Mouse (Mus musculus) urinary bladder, postnatal 4 days (tissue): ENCODE measurements around the gene Pts.

Experiments used
- DNase-seq, 2 experiments: peaks; one replicate each; pipeline ENCODE4 v3.0.0; 2021 to 2022; ENCODE audit warnings: low spot score in 2 of 2

Gene Pts

GRCm38 (mm10) chr9:50530890-50531289 is 2.4 kb upstream of the Pts start:
- DNase-seq, result no peak

GRCm38 (mm10) chr9:50527860-50528259 is 664 bp downstream of the Pts start:
- no peak for DNase-seq

GRCm38 (mm10) chr9:50525585-50525984 is 2.9 kb downstream of the Pts start:
- DNase-seq, result no peak

- no peak for DNase-seq
Observed at GRCm38 (mm10) chr9:50524936-50525335, 3.6 kb downstream of the Pts start.

GRCm38 (mm10) chr9:50522574-50522973 is 6.0 kb downstream of the Pts start:
- DNase-seq, result no peak

- DNase-seq, result no peak
Observed at GRCm38 (mm10) chr9:50521562-50521961, 7.0 kb downstream of the Pts start.

- DNase-seq, result no peak
Observed at GRCm38 (mm10) chr9:50520748-50521147, 7.8 kb downstream of the Pts start.

- no peak for DNase-seq
Observed at GRCm38 (mm10) chr9:50518781-50519180, 9.7 kb downstream of the Pts start.

- no peak for DNase-seq
Observed at GRCm38 (mm10) chr9:50515462-50515861, 13.1 kb downstream of the Pts start.

- no peak for DNase-seq
Observed at GRCm38 (mm10) chr9:50507570-50507969, 21.0 kb downstream of the Pts start.

- no peak for DNase-seq
Observed at GRCm38 (mm10) chr9:50505405-50505804, 23.1 kb downstream of the Pts start.

- no peak for DNase-seq
Observed at GRCm38 (mm10) chr9:50502949-50503348, 25.6 kb downstream of the Pts start.

- DNase-seq, result no peak
Observed at GRCm38 (mm10) chr9:50500974-50501501, 27.5 kb downstream of the Pts start.

- no peak for DNase-seq
Observed at GRCm38 (mm10) chr9:50500467-50500973, 28.0 kb downstream of the Pts start.

- no peak for DNase-seq
Observed at GRCm38 (mm10) chr9:50499781-50500180, 28.7 kb downstream of the Pts start.

GRCm38 (mm10) chr9:50498815-50499214 is 29.7 kb downstream of the Pts start:
- DNase-seq, result no peak

- no peak for DNase-seq
Observed at GRCm38 (mm10) chr9:50497536-50497935, 31.0 kb downstream of the Pts start.

- no peak for DNase-seq
Observed at GRCm38 (mm10) chr9:50497076-50497475, 31.4 kb downstream of the Pts start.

- DNase-seq, result no peak
Observed at GRCm38 (mm10) chr9:50496546-50496945, 32.0 kb downstream of the Pts start.

GRCm38 (mm10) chr9:50496151-50496505 is 32.4 kb downstream of the Pts start:
- no peak for DNase-seq

- no peak for DNase-seq
Observed at GRCm38 (mm10) chr9:50495405-50496150, 32.9 kb downstream of the Pts start.

- DNase-seq, result no peak
Observed at GRCm38 (mm10) chr9:50494311-50494710, 34.2 kb downstream of the Pts start, which contains the start of gene Plet1. TSS of gene Plet1 (plus strand) at chr9:50494525.

- no peak for DNase-seq
Observed at GRCm38 (mm10) chr9:50493777-50494176, 34.7 kb downstream of the Pts start.
